Mouse (Mus musculus) 3T3-L1 (cell line): Measurements from ENCODE around the gene Qpct.
"Not testable (repeated sequence)": the region's sequence is repeated elsewhere in the genome, so short reads cannot be mapped to it uniquely, and the experiment has no call there.

ENCODE experiments used
- DNase-seq: peaks from one replicate; pipeline ENCODE4 v3.0.0-alpha.2; 2015; ENCODE audit warnings: low read depth, low spot score

Gene Qpct

DNA sequence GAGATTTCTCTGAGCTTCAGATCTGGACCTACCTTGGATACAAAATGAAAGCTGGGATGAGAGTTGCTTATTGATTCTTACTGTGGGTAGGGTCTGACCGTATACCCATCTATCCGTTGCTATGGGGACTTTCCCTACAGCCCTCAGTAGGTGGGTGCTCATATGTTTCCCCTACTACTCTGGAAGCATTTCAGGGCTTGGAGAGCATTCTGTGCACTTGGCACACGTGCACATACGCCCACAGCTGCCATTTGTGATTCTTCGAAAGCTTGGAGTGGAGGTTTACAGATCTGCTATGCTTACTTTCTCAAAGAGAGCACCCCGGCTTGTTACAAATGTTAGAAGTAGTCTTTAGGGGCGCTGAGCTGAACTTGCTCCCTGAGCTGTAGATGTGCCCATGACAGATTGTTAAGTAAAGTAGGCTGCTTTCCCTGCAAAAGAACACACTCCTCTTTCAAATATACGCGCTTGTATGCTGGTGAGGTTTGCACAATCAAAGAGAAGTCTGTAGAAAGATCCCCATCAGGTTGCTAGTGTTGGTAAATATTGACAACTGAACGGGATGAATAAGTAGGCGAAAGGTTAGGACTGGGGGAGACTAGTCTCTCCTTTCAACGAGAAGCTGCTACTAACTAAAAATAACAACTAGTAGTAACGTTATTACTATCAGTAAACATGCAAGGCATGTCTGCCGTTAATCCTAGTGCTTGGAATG lies 18.2 kb downstream of the Qpct start:
- no peak for DNase-seq

GRCm38 (mm10) chr17:79071951-79072350 lies 20.2 kb downstream of the Qpct start:
- no peak for DNase-seq

- DNase-seq = no peak
These were observed 25.5 kb downstream of the Qpct start for GRCm38 (mm10) chr17:79076974-79077847.

DNA sequence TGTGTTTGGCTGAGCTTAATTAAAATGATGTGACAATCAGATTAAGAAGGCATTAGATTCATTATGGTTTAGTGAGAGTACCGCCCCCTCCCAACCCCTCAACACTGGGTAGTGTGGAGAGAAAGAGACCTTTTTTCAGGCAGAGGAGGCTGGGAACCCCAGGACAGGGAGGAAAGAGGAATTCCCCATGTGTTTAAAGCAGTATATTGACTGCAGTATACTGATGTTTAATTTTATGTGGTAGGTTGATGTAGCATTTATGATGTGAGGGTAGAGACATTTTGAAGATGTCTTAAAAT lies 26.1 kb downstream of the Qpct start:
- DNase-seq = no peak

- no peak for DNase-seq
These were observed 26.5 kb downstream of the Qpct start for GRCm38 (mm10) chr17:79078248-79078647.

DNA sequence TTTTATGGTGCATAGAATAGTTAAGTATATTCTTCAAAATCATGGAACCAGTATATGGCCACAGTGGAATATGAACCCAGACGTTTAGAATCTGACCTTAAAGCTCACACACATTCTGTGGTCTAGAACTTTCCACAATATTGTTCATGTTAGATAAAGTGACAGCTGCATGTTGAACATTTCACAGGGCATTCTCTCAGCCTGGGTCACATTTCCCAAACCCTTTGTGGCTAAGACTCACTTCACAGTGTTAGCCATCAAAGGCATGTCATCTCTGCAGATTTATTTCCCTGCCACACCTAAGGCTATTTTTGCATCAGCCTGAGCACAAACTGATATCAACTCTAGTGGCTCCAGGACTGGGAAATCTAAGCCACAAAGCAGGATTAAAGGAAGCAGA lies 40.0 kb downstream of the Qpct start:
- DNase-seq = peak; percentile 85

DNA sequence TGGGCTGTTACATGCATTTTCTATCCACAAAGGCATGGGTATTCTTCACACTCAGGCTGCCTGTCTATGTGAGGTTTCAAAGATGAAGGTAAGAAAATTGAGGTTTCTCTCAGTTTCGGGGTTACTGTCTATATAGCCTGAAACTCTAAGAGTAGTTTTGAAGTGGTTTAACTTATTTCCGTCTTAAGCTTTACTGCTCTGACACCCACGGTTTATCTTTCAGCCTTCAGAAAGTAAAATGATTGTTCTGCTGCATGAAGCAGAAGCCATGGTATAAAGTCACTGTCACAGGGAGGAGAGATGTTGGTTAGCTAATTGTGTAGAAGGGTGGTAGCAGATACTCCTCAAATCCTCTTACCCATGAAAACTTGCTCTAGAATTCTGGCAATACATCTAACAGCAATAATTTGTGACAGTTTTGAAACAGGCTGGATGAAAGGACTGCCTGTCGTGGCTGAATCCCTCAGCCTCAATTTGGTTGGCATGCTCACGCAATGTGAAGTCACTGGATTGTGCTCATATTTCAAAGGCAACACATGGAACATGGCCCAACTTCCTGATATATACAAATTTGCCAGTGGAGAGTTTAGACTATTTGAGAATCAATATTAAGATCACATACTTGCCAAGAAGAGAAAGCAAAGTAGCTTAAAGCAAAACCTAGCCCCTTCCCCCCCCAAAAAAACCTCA lies 41.7 kb downstream of the Qpct start:
- DNase-seq = no peak

- DNase-seq = no peak
These were observed 43.9 kb downstream of the Qpct start for GRCm38 (mm10) chr17:79095624-79096023.

- peak; percentile 75 for DNase-seq
These were observed 48.2 kb downstream of the Qpct start for GRCm38 (mm10) chr17:79099866-79100265.

DNA sequence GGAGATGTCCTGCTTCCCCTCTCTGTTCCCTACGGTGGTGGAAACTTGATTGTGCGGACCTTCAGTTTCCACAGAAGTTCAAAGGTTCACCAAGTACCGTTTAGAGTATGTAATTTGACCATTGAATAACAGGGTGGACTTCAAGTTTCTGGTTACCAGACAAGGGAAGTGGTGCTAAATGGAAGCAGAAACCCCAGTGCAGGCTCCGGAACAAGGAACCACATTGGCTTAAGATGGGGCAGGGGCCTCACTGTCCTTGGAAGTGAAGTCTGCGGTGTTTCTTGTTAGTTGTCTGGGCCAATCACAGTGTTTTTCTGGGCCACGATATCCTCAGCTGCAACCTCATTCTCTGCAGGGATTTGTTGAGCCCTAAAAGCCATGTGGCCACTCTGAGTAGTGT lies 56.5 kb downstream of the Qpct start:
- DNase-seq = no peak

- DNase-seq = no peak
These were observed 57.9 kb downstream of the Qpct start for GRCm38 (mm10) chr17:79109576-79109975.

GRCm38 (mm10) chr17:79110936-79111348 lies 59.2 kb downstream of the Qpct start:
- peak; percentile 83 for DNase-seq

DNA sequence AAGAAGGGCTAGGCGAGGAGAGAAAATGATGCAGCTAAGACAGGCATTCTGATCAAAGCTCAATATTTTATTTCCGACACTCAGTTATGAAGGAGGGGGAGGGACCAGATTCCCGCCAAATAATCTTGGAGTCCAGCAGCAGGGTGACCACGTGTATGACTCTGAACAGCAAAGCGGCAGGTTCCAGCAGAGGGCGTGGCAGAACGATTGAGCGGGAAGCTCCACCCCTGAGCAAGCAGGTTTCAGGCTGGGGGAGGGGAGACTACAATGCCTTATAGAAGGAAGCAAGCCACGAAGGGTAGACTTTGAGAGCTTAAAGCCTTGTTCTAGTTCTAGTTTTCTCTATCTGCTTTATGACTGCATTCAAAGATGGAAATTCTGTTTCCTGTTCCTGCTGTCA lies 63.5 kb downstream of the Qpct start:
- DNase-seq = not testable (repeated sequence)

DNA sequence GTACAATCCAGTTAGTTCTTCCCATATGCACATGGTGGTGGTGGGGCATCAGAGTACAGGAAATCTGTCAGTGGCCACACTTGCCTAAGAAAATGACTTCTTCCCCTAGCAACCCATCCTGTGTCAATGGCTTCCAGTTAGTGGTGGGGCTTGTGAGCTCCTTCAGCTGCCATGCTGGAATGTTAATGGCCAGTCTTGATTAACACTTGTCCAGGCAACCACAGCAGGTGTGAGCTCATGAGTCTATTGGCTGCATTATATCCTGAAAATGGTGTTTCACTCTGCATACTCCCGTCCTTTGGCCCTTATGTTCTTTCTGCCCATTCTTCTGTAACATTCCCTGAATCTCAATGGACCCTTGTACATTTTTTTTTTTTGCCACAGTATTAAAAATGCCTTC lies 67.4 kb downstream of the Qpct start:
- DNase-seq = no peak

GRCm38 (mm10) chr17:79120269-79120668 lies 68.6 kb downstream of the Qpct start:
- DNase-seq = no peak

DNA sequence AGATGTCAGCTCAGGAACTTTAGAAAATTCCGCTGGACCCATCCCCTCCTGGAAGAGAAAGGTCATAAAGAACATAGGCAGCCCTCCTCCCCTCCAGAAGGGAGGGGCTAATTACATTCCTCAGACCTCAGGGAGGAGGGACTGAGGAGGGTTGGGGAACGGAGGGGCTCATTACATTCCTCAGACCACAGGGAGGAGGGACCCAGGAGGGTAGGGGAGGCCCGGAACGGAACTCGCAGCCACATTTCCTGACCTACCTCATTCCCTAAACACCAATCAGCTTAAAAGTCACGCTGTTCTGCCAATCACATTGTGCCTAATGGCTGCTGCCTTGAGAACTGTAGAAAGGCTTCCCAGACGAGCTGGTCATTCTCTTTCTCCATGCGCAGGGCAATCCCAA lies 82.0 kb downstream of the Qpct start:
- DNase-seq = no peak

DNA sequence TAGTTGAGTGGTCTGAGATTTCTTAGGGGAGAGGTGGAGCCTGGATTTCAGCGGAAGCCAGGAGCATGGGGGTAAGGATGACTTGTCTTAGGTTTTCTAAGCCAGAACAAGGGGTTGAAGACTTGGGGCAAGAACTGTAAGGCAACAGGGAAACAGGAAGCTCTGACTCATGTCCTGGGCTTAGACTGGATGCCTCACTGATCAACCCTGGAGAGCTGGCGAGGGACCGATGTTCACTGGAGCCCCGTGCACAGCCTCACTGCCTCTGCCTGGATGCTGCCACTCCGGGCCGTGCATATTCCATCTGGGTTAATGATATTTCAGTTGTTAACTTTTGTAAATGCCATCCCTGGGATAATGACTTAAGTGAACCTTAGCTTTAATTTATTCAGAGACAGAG lies 84.1 kb downstream of the Qpct start:
- peak; percentile 64 for DNase-seq

GRCm38 (mm10) chr17:79136401-79136800 lies 84.7 kb downstream of the Qpct start:
- peak; percentile 86 for DNase-seq
